Mouse (Mus musculus) liver, embryonic 14.5 days (tissue): ENCODE results near the gene Mitf. TPM values are rescaled to one million over a fixed set of nuclear protein-coding genes. Genes with fewer than 3 reads are reported as not detected.

ENCODE experiments used
- ATAC-seq: fragments of 200-750 bp; cut with Nextera tagmentation; 2 replicates; pipeline ENCODE4 v1.8.0; 2017; ENCODE audit warnings: moderate number of reproducible peaks, mild to moderate bottlenecking, moderate library complexity; ENCODE audit not compliant: insufficient read depth
- DNase-seq, 3 experiments: peaks; one replicate each; pipeline ENCODE4 v3.0.0-alpha.2; 2012 to 2013; ENCODE audit warnings: low read depth in 3 of 3, low spot score in 3 of 3
- H3K27ac ChIP-seq: fragments of 300-500 bp; sonication (generic); 2 replicates; pipeline ENCODE4 v1.5.1; 2014; ENCODE audit warnings: moderate library complexity, mild to moderate bottlenecking, control low read depth, inconsistent platforms
- H3K27me3 ChIP-seq: fragments of 300-500 bp; sonication (generic); 2 replicates; pipeline ENCODE4 v1.6.1; 2014; ENCODE audit warnings: mild to moderate bottlenecking, low read length, moderate library complexity; ENCODE audit not compliant: control insufficient read depth, insufficient read depth
- H3K36me3 ChIP-seq: fragments of 300-500 bp; sonication (generic); replicated peaks from 2 replicates; pipeline ENCODE4 v1.6.1; 2014; ENCODE audit warnings: low read depth; ENCODE audit not compliant: control insufficient read depth, insufficient read depth
- H3K4me1 ChIP-seq, 2 experiments: fragments of 200-500 bp in 1 of 2; fragments of 300-500 bp in 1 of 2; sonication (generic) in 1 of 2; replicated peaks; 2 replicates each; pipeline ENCODE4 v1.6.1; 2012 to 2014; ENCODE audit warnings: antibody characterized with exemption in 1 of 2, inconsistent platforms in 1 of 2, low read length in 1 of 2; ENCODE audit not compliant: control insufficient read depth in 2 of 2, insufficient read depth in 2 of 2
- H3K4me2 ChIP-seq: fragments of 300-500 bp; sonication (generic); 2 replicates; pipeline ENCODE4 v1.6.1; 2014; ENCODE audit warnings: low read depth, mild to moderate bottlenecking, control low read depth, moderate library complexity
- H3K4me3 ChIP-seq, 2 experiments: fragments of 200-500 bp in 1 of 2; fragments of 300-500 bp in 1 of 2; sonication (generic) in 1 of 2; 2 replicates each; pipeline ENCODE4 v1.5.1; 2012 to 2014; ENCODE audit warnings: low read depth in 2 of 2, low read length in 2 of 2, mild to moderate bottlenecking in 2 of 2, control low read depth in 1 of 2, inconsistent platforms in 1 of 2, moderate library complexity in 1 of 2; ENCODE audit not compliant: insufficient read depth in 1 of 2
- H3K9ac ChIP-seq: fragments of 300-500 bp; sonication (generic); replicated peaks from 2 replicates; pipeline ENCODE4 v1.6.1; 2014; ENCODE audit warnings: mild to moderate bottlenecking, control low read depth, moderate library complexity
- H3K9me3 ChIP-seq: fragments of 300-500 bp; sonication (generic); 2 replicates; pipeline ENCODE4 v1.6.1; 2016; ENCODE audit warnings: low read length, mixed read lengths; ENCODE audit not compliant: control insufficient read depth
- CTCF ChIP-seq: IDR thresholded peaks from 2 replicates; pipeline ENCODE4 v1.5.1; 2016; ENCODE audit warnings: antibody characterized with exemption, low read depth, control low read depth
- EP300 ChIP-seq: IDR thresholded peaks from 2 replicates; pipeline ENCODE4 v1.6.1; 2016; ENCODE audit warnings: antibody characterized with exemption, low read depth
- WGBS: fragments of 180-500 bp; shearing (Covaris S2); extraction: QIAGEN DNeasy Blood & Tissue Kit; methylation state at CpG from one replicate; pipeline ENCODE4 v1.1.7; 2014; ENCODE audit not compliant: insufficient replicate concordance; 5-methylcytosine and 5-hydroxymethylcytosine counted together
- polyA plus RNA-seq, 2 experiments: library from polyadenylated mRNA; depleted of rRNA in 1 of 2; stranded (reverse) in 1 of 2; unstranded in 1 of 2; fragments of >200 nt; fragmentation: Nextera tagmentation in 1 of 2; extraction: Ambion mirVana in 1 of 2; gene quantifications; 2 replicates each; pipeline versions ENCODE4 v1.2.1 to v1.2.3; 2012 to 2014

Gene Mitf
- polyA plus RNA-seq, 2 experiments = 0.25 to 0.38 TPM

GRCm38 (mm10) chr6:97952845-97953244 lies 146.0 kb downstream of the Mitf start:
- Histone ChIP-seq H3K36me3 (no peaks in the 10 kb centered on the region), H3K9ac (no peak overlapping the region), H3K4me1 (no peaks in the 10 kb centered on the region), H3K27me3 (no peaks in the 10 kb centered on the region), H3K9me3 (no peaks in the 10 kb centered on the region), H3K4me2 (no peak overlapping the region), H3K4me3 (no peak overlapping the region), H3K27ac (no peak overlapping the region)
- no peak for DNase-seq
- TF ChIP-seq CTCF (no peak), EP300 (no peak)
- 73% methylated on average over 8 of the region's 8 CpGs for WGBS
- no peak for ATAC-seq

GRCm38 (mm10) chr6:97956121-97956520 lies 149.3 kb downstream of the Mitf start:
- no peaks in the 10 kb centered on the region for H3K4me1 ChIP-seq
- no peak for TF ChIP-seq EP300
- TF ChIP-seq CTCF = no peak
- no peaks in the 10 kb centered on the region for H3K36me3 ChIP-seq
- 65% methylated on average over 6 of the region's 6 CpGs for WGBS
- DNase-seq = no peak
- no peak for ATAC-seq
- H3K9me3 ChIP-seq = no peaks in the 10 kb centered on the region
- no peak overlapping the region for H3K27ac ChIP-seq
- no peaks in the 10 kb centered on the region for H3K27me3 ChIP-seq
- no peak overlapping the region for H3K9ac ChIP-seq
- H3K4me3 ChIP-seq = no peak overlapping the region
- no peak overlapping the region for H3K4me2 ChIP-seq

- Histone ChIP-seq H3K4me3 (no peak overlapping the region), H3K27ac (no peak overlapping the region), H3K36me3 (no peaks in the 10 kb centered on the region), H3K4me2 (no peak overlapping the region), H3K4me1 (no peaks in the 10 kb centered on the region), H3K9me3 (no peaks in the 10 kb centered on the region), H3K27me3 (no peaks in the 10 kb centered on the region), H3K9ac (no peak overlapping the region)
- 36% methylated on average over 10 of the region's 10 CpGs for whole genome bisulfite sequencing
- ATAC-seq (no peak), DNase-seq (no peak)
- TF ChIP-seq EP300 (no peak), CTCF (no peak)
Observed at GRCm38 (mm10) chr6:97956636-97957035, 149.8 kb downstream of the Mitf start.

- H3K9ac ChIP-seq = no peak overlapping the region
- H3K4me3 ChIP-seq = no peak overlapping the region
- no peaks in the 10 kb centered on the region for H3K4me1 ChIP-seq
- DNase-seq (no peak), ATAC-seq (no peak)
- H3K4me2 ChIP-seq = no peak overlapping the region
- no peaks in the 10 kb centered on the region for H3K9me3 ChIP-seq
- 60% methylated on average over 4 of the region's 4 CpGs for WGBS
- no peaks in the 10 kb centered on the region for H3K27me3 ChIP-seq
- H3K27ac ChIP-seq = no peak overlapping the region
- H3K36me3 ChIP-seq = no peaks in the 10 kb centered on the region
- no peak for TF ChIP-seq CTCF
Observed at GRCm38 (mm10) chr6:97958276-97958675, 151.4 kb downstream of the Mitf start.

GRCm38 (mm10) chr6:97961776-97962175 lies 154.9 kb downstream of the Mitf start:
- TF ChIP-seq EP300 = no peak
- TF ChIP-seq CTCF = no peak
- Histone ChIP-seq H3K27me3 (no peaks in the 10 kb centered on the region), H3K9me3 (no peaks in the 10 kb centered on the region), H3K4me3 (no peak overlapping the region), H3K36me3 (no peaks in the 10 kb centered on the region), H3K27ac (no peak overlapping the region), H3K4me1 (no peaks in the 10 kb centered on the region), H3K9ac (no peak overlapping the region), H3K4me2 (no peak overlapping the region)
- DNase-seq (no peak), ATAC-seq (no peak)
- 43% methylated on average over 2 of the region's 2 CpGs for WGBS

- no peak for TF ChIP-seq EP300
- no peak for TF ChIP-seq CTCF
- no peak overlapping the region for H3K4me3 ChIP-seq
- no peak for DNase-seq
- no peak overlapping the region for H3K27ac ChIP-seq
- WGBS = 48% methylated on average over 1 of the region's 1 CpGs
- H3K4me2 ChIP-seq = no peak overlapping the region
- H3K4me1 ChIP-seq = no peaks in the 10 kb centered on the region
- H3K27me3 ChIP-seq = no peaks in the 10 kb centered on the region
- no peaks in the 10 kb centered on the region for H3K36me3 ChIP-seq
- no peak overlapping the region for H3K9ac ChIP-seq
- no peak for ATAC-seq
- no peaks in the 10 kb centered on the region for H3K9me3 ChIP-seq
Observed at GRCm38 (mm10) chr6:97962311-97962710, 155.5 kb downstream of the Mitf start.
